Mouse (Mus musculus): ENCODE measurements around the gene Tmub1.

Tmub1 gene

GRCm38 (mm10) chr5:24466762-24467161 lies 19.1 kb upstream of the Tmub1 start:
- in situ Hi-C loops (cut with MboI; ENCODE audit: unreplicated experiment in 2 of 2), result loop anchor here in 1 of 2 experiments (5.0 kb wide), 1 partner anchor 204 kb away; no protein-coding TSS in a partner anchor

GRCm38 (mm10) chr5:24455613-24456012 lies 8.0 kb upstream of the Tmub1 start:
- in situ Hi-C loops (cut with MboI; ENCODE audit: unreplicated experiment in 2 of 2), result loop anchor here in 1 of 2 experiments (5.0 to 10.0 kb wide), 2 partner anchors 33 to 611 kb away; partner anchors contain the start of genes Cdk5, Slc4a2 and Tomm7

DNA sequence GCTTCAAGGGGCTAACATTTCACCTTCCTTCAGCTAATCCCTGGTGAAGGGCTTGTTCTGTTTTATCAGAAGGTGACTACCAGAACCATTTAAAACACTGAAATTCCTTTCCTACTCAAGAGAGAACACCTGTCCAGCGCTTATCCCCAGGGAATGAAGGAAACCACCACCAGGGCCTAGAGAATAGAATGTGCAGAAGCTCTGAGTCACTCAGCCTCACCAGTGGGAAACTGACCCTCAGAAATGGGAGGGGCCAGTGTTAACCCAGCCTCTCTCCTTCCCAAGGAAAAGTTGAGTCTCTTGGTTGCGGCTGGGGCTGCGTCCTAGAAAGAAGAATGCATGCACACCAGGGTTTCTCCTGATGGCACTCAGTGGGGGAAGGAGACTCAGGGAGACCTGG lies 7.4 kb upstream of the Tmub1 start:
- in situ Hi-C loops (cut with MboI; ENCODE audit: unreplicated experiment in 2 of 2), result loop anchor here in 1 of 2 experiments (5.0 to 10.0 kb wide), 2 partner anchors 33 to 610 kb away; partner anchors contain the start of genes Cdk5, Slc4a2 and Tomm7

- in situ Hi-C loops (cut with MboI; ENCODE audit: unreplicated experiment in 2 of 2), result loop anchor here in 1 of 2 experiments (10.0 kb wide), 1 partner anchor 609 kb away; the partner anchor contains the start of gene Tomm7
Measured at GRCm38 (mm10) chr5:24453985-24454303, 6.3 kb upstream of the Tmub1 start.

GRCm38 (mm10) chr5:24453283-24453984 lies 5.8 kb upstream of the Tmub1 start:
- in situ Hi-C loops (cut with MboI; ENCODE audit: unreplicated experiment in 2 of 2), result loop anchor here in 1 of 2 experiments (10.0 kb wide), 1 partner anchor 609 kb away; the partner anchor contains the start of gene Tomm7

GRCm38 (mm10) chr5:24452691-24453233 lies 5.1 kb upstream of the Tmub1 start:
- in situ Hi-C loops (cut with MboI; ENCODE audit: unreplicated experiment in 2 of 2), result loop anchor here in 1 of 2 experiments (10.0 kb wide), 1 partner anchor 608 kb away; the partner anchor contains the start of gene Tomm7

DNA sequence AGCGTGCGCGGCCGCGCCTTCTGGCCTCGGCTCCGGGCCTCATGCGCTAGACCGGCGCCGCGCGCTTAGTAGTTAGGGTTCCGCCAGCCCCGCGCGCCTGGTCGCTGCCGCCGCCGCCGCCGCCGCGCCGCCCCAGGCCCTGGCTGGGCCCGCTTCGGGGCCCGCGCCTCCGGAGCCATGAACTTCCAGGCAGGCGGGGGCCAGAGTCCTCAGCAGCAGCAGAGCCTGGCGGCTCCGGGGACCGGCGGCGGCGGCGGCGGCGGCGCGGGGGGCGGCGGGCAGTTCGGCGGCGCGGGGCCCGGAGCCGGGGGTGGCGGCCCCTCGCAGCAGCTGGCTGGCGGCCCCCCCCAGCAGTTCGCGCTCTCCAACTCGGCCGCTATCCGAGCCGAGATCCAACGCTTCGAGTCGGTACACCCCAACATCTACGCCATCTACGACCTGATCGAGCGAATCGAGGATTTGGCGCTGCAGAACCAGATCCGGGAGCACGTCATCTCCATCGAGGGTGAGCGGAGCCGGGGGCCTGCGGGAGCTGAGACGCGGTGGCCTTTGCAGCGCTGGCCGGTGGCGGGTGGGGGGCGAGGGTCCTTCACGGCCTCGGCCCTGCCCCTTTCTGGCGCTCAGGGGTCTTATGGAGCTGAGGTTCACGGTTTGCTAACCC lies 4.5 kb upstream of the Tmub1 start, which contains the start of gene Agap3:
Gene Agap3, plus strand, starts transcription at position 148 of the 661 bp plus-strand sequence.
- in situ Hi-C loops (cut with MboI; ENCODE audit: unreplicated experiment in 2 of 2), result loop anchor here in 1 of 2 experiments (10.0 kb wide), 1 partner anchor 607 kb away; the partner anchor contains the start of gene Tomm7

DNA sequence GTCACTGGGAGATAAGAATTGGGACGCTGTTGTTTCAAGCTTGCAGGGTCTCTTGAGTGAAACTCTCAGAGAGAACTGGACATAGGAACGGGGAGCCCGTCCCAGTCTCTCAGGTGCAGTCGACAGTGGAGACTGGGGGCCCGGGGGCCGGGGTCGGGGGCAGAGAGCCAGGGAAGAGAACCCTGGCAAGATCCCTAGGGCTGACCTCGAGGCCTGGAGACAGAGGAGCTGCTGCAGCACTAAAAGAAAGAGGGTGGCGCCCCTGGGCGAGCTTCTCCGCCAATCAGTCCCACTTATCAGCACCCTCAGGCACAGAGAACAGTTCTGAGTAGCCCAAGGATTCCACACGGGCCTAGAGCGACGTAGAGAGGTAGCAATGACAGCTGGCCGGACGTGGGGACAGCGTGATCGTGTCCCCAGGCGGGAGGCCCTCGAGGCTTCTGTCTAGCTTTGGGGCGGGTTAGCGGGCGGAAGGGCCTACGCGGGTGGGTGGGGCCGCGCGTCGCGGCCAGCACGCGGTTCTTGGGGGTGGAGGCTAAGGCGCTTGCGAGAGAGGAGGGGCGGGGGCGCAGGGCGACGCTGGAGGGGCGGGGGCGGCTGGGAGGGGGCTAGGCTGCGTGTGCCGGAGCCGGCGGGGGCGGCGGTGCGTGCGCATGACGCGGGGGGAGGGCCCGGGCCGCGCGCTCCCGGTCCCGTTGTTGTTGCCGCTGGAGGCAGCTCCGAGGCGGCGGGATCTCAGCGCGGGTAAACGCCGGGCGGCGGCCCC lies 3.8 kb upstream of the Tmub1 start:
- in situ Hi-C loops (cut with MboI; ENCODE audit: unreplicated experiment in 2 of 2), result loop anchor here in 1 of 2 experiments (10.0 kb wide), 1 partner anchor 607 kb away; the partner anchor contains the start of gene Tomm7

DNA sequence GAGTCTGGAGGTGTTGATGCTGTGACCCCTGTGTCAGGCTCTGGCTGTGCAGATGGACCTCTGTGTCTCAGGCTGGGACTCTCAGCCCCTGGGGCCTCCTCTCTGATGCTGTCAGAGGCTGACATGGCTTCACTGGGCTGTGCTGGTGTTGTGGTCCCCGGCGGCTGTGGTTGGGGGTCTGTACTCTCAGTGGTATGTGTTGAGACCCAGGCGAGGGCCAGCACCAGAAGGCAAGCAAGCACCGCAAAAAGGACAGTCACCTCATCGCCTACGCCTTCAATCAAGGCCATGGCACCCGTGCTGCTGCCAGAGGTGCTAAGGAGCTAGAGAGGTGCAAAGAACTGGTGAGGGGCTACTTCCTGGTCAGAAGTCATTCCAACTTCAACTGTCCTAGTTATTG lies 1.0 kb downstream of the Tmub1 start:
- in situ Hi-C loops (cut with MboI; ENCODE audit: unreplicated experiment in 2 of 2), result no loop called here

DNA sequence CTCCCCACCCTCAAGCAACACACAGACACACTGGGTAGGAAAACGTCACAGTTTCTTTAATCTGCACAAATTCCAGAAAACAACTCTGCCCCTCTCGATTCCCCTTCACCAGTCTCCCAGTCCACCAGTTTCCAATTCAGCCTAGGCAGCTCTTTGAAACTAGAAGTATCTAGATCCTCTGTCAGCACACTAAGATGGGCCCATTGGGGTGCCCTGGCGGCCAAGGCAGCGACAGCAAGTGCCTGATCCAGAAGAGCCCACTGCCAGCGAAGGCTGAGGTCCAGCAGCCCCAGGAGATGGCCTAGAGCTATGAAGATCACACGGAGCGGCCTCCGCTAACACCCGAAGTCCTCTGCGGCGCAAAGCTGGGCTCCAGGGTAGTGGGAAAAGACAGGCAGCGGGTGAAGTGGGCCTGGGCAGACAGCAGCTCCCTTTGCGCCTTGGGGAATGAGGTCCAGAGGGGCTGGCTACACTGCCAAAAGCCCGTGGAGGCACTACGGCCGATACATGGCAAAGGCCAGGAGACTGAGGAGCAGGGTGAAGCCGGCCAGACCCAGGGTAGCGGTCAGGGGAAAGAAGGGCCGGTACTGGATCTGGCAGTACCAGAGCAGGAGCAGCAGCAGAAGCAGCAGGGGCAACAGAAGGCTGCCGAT lies 2.1 kb downstream of the Tmub1 start:
- in situ Hi-C loops (cut with MboI; ENCODE audit: unreplicated experiment in 2 of 2), result no loop called here

DNA sequence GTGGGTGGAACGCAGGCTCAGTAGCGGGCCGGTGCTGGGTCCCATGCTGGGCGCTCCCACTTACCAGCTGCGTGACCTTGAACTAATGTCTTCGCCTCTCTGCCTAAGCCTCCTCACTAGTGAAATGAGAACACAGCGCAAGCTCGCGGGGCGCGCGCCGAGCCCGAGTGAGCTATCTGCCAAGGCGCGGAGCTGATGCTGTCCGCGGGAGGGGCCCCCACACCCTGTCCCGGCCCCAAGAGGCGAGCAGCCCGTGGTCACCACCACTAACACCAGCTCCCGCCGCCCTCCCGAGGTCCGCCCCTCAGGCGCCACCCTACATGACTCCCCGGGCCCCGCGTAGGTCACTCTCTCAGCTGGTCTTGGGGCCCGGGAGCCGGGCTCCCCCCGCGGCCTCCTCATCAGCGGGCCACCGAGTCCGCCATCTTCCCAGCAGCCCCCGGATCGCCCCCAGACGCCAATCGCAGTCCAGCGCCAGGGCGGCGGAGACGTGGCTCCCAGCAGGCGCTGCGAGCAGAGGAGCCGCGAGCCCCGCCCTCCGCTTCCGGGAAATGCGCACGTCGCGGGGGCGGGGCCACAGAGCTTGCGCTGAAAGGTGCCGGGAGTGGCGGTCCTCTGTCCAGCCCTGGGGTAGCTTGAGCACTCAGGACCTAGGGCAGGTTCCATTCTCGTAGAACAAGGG lies 2.8 kb downstream of the Tmub1 start, which contains the start of gene Fastk:
Gene Fastk, minus strand, starts transcription at position 542 of the 682 bp plus-strand sequence.
- in situ Hi-C loops (cut with MboI; ENCODE audit: unreplicated experiment in 2 of 2), result no loop called here

- in situ Hi-C loops (cut with MboI; ENCODE audit: unreplicated experiment in 2 of 2), result no loop called here
Measured at GRCm38 (mm10) chr5:24443927-24444326, 3.7 kb downstream of the Tmub1 start.

DNA sequence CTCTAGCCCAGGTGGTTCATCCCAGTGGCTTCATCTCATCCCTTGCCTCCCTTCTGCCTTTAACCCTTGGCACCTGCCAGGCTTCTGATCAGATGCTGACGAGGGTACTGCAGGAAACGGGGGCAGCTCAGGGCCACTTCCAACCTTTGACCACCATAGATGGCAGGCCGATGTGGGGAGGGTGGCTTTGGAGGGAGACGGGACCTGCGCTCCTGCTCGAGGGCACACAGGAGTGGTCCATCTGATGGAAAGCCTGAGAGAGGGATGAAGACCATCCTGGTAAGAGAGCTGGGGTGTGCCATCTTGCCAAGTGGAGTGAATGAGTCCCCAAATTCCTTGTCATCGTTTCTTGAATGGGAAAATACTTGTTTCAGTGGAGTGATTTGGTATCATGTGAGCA lies 4.5 kb downstream of the Tmub1 start:
- in situ Hi-C loops (cut with MboI; ENCODE audit: unreplicated experiment in 2 of 2), result no loop called here

DNA sequence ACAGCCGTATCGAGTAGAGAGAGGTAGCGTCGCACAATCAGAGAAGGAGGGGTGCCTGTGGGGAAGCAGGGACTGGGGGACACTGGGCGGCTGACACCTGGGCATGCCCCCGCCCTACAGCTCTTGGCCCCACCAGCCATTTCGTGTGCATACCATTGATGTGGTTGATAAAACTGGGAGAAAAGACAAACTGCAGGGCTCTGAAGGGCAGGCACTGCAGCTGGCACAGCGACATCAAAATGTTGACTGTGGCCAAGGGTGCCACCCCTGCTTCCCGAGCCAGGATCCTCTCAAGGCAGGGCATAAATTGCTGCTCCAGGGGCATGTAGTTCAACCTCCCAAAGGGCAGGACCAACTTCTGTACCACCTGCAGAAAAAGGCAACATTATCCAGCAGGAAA lies 5.6 kb downstream of the Tmub1 start:
- in situ Hi-C loops (cut with MboI; ENCODE audit: unreplicated experiment in 2 of 2), result no loop called here

DNA sequence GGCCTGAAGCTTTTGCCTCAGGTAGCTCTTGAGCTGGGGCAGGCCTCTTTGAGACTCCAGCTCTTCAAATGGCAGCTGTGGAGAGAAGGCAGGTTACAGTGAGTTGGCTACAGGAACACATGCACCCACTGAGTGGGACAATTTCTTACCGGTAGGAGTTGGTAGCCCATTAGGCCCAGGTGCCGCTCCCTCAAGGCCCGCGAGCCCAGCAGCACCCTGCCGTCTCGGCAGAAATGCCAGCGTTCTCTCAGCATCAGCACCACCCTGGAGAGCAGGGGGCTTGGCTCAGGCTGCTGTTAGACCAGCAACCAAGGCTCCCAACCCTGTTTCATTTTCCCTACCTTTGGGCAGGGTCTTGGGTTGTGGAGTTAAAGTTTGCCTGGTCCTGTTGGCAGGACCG lies 6.5 kb downstream of the Tmub1 start:
- in situ Hi-C loops (cut with MboI; ENCODE audit: unreplicated experiment in 2 of 2), result no loop called here

DNA sequence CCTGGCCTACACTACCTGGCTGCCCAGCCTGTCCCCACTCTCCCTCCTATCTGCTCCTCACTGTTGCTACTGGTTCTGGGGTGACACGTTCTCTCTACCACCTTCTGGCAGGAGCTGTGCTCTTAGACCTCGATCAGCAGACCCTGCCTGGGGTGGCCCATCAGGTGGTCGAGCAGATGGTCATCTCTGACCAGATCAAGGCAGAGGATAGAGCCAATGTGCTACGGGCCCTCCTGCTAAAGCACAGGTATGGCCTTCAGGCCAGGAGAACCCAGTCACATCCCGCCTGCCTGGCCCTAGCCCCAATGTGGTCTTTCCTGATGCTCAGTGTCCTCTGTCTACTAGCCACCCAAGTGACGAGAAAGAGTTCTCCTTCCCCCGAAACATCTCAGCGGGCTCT lies 13.7 kb downstream of the Tmub1 start:
- in situ Hi-C loops (cut with MboI; ENCODE audit: unreplicated experiment in 2 of 2), result no loop called here

- in situ Hi-C loops (cut with MboI; ENCODE audit: unreplicated experiment in 2 of 2), result no loop called here
Measured at GRCm38 (mm10) chr5:24428596-24428995, 19.1 kb downstream of the Tmub1 start.

- in situ Hi-C loops (cut with MboI; ENCODE audit: unreplicated experiment in 2 of 2), result no loop called here
Measured at GRCm38 (mm10) chr5:24427981-24428402, 19.7 kb downstream of the Tmub1 start.

DNA sequence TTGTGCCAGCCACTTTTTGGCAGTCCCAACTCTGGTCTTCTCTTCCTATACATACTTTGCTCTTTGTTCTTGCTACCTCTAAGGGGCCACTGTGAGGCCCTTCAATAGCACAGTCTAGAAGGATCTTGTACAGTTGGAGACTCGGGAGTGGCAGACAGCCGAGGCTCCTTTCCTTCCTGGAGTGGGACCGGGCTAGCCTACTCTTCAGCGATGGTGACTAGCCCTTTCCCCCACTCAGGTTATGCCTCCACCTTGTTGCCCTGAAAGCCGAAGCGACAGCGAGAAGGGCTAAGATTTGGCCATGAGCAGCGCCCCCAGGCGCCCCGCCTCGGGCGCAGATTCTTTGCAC lies 20.4 kb downstream of the Tmub1 start:
- in situ Hi-C loops (cut with MboI; ENCODE audit: unreplicated experiment in 2 of 2), result no loop called here

Data from v-Abl transformed pro-B cells (cell line).